Mouse (Mus musculus): ENCODE measurements at regions not wholly inside any gene's neighbourhood (a gene's known extent, or its start where the extent isn't known, plus 50 kb on each side); places are given as distances from the start of the nearest gene placed in this dataset.

- 21% methylated on average over 7 of the region's 7 CpGs for WGBS
- ATAC-seq (ENCODE audit: low FRiP score) (no peak), DNase-seq (ENCODE audit: low spot score) (peak; percentile 69)
- TF ChIP-seq CTCF (IDR thresholded peaks at IDR 0.05) = peak; percentile 80
- Histone ChIP-seq H3K27me3 (ENCODE audit: insufficient read depth, low read length) (no peaks in the 10 kb centered on the region), H3K9me3 (ENCODE audit: low read length) (no peaks in the 10 kb centered on the region), H3K4me1 (ENCODE audit: insufficient read depth, low read length) (no peaks in the 10 kb centered on the region), H3K27ac (ENCODE audit: low read depth, low read length) (no peak overlapping the region), H3K36me3 (ENCODE audit: insufficient read depth, low read length) (no peaks in the 10 kb centered on the region), H3K9ac (replicated peaks; ENCODE audit: low read length, poor library complexity, severe bottlenecking) (no peak overlapping the region), H3K4me2 (ENCODE audit: low read depth, low read length, poor library complexity, severe bottlenecking) (no peak overlapping the region), H3K4me3 (ENCODE audit: low read depth, low read length) (no peak overlapping the region)
Observed at GRCm38 (mm10) chr16:74801296-74801695, 389.7 kb upstream of the Robo2 start.

- WGBS = 72% methylated on average over 2 of the region's 2 CpGs
- no peak for ATAC-seq (ENCODE audit: low FRiP score)
Observed at GRCm38 (mm10) chr16:74796303-74796653, 384.7 kb upstream of the Robo2 start.

GRCm38 (mm10) chr16:74795360-74796302 is 384.0 kb upstream of the Robo2 start:
- Histone ChIP-seq H3K27ac (ENCODE audit: low read depth, low read length) (no peak overlapping the region), H3K36me3 (ENCODE audit: insufficient read depth, low read length) (no peaks in the 10 kb centered on the region), H3K27me3 (ENCODE audit: insufficient read depth, low read length) (no peaks in the 10 kb centered on the region), H3K9ac (replicated peaks; ENCODE audit: low read length, poor library complexity, severe bottlenecking) (no peak overlapping the region), H3K4me1 (ENCODE audit: insufficient read depth, low read length) (no peaks in the 10 kb centered on the region), H3K9me3 (ENCODE audit: low read length) (no peaks in the 10 kb centered on the region), H3K4me2 (ENCODE audit: low read depth, low read length, poor library complexity, severe bottlenecking) (no peak overlapping the region), H3K4me3 (ENCODE audit: low read depth, low read length) (no peak overlapping the region)
- DNase-seq (ENCODE audit: low spot score) (no peak), ATAC-seq (ENCODE audit: low FRiP score) (no peak)
- no peak for TF ChIP-seq CTCF (IDR thresholded peaks at IDR 0.05)
- 55% methylated on average over 5 of the region's 5 CpGs for WGBS

More at GRCm38 (mm10) chr16:74796303-74796653, 384.7 kb upstream of the Robo2 start:
- H3K4me2 ChIP-seq (ENCODE audit: low read depth, low read length, poor library complexity, severe bottlenecking) = no peak overlapping the region
- no peaks in the 10 kb centered on the region for H3K4me1 ChIP-seq (ENCODE audit: insufficient read depth, low read length)
- no peak for DNase-seq (ENCODE audit: low spot score)
- H3K27ac ChIP-seq (ENCODE audit: low read depth, low read length) = no peak overlapping the region
- no peaks in the 10 kb centered on the region for H3K9me3 ChIP-seq (ENCODE audit: low read length)
- H3K9ac ChIP-seq (replicated peaks; ENCODE audit: low read length, poor library complexity, severe bottlenecking) = no peak overlapping the region
- H3K36me3 ChIP-seq (ENCODE audit: insufficient read depth, low read length) = no peaks in the 10 kb centered on the region
- no peak overlapping the region for H3K4me3 ChIP-seq (ENCODE audit: low read depth, low read length)
- no peaks in the 10 kb centered on the region for H3K27me3 ChIP-seq (ENCODE audit: insufficient read depth, low read length)
- TF ChIP-seq CTCF (IDR thresholded peaks at IDR 0.05) = no peak

- ATAC-seq (ENCODE audit: low FRiP score) (no peak), DNase-seq (ENCODE audit: low spot score) (no peak)
- H3K27me3 ChIP-seq (ENCODE audit: insufficient read depth, low read length) = no peaks in the 10 kb centered on the region
- no peaks in the 10 kb centered on the region for H3K4me1 ChIP-seq (ENCODE audit: insufficient read depth, low read length)
- no peak overlapping the region for H3K4me3 ChIP-seq (ENCODE audit: low read depth, low read length)
- no peak for TF ChIP-seq CTCF (IDR thresholded peaks at IDR 0.05)
- H3K4me2 ChIP-seq (ENCODE audit: low read depth, low read length, poor library complexity, severe bottlenecking) = no peak overlapping the region
- no peak overlapping the region for H3K9ac ChIP-seq (replicated peaks; ENCODE audit: low read length, poor library complexity, severe bottlenecking)
- 81% methylated on average over 9 of the region's 9 CpGs for WGBS
- no peak overlapping the region for H3K27ac ChIP-seq (ENCODE audit: low read depth, low read length)
- H3K9me3 ChIP-seq (ENCODE audit: low read length) = no peaks in the 10 kb centered on the region
- no peaks in the 10 kb centered on the region for H3K36me3 ChIP-seq (ENCODE audit: insufficient read depth, low read length)
Observed at GRCm38 (mm10) chr16:74785365-74786119, 373.9 kb upstream of the Robo2 start.

- Histone ChIP-seq H3K4me3 (ENCODE audit: low read depth, low read length) (no peak overlapping the region), H3K9ac (replicated peaks; ENCODE audit: low read length, poor library complexity, severe bottlenecking) (no peak overlapping the region), H3K27ac (ENCODE audit: low read depth, low read length) (no peak overlapping the region), H3K9me3 (ENCODE audit: low read length) (no peaks in the 10 kb centered on the region), H3K4me2 (ENCODE audit: low read depth, low read length, poor library complexity, severe bottlenecking) (no peak overlapping the region), H3K4me1 (ENCODE audit: insufficient read depth, low read length) (no peaks in the 10 kb centered on the region), H3K36me3 (ENCODE audit: insufficient read depth, low read length) (no peaks in the 10 kb centered on the region), H3K27me3 (ENCODE audit: insufficient read depth, low read length) (no peaks in the 10 kb centered on the region)
- WGBS = 70% methylated on average over 2 of the region's 2 CpGs
- ATAC-seq (ENCODE audit: low FRiP score) (no peak), DNase-seq (ENCODE audit: low spot score) (no peak)
- no peak for TF ChIP-seq CTCF (IDR thresholded peaks at IDR 0.05)
Observed at GRCm38 (mm10) chr16:74780388-74780787, 368.8 kb upstream of the Robo2 start.

GRCm38 (mm10) chr16:74768264-74768663 is 356.6 kb upstream of the Robo2 start:
- Histone ChIP-seq H3K36me3 (ENCODE audit: insufficient read depth, low read length) (no peaks in the 10 kb centered on the region), H3K27me3 (ENCODE audit: insufficient read depth, low read length) (no peaks in the 10 kb centered on the region), H3K4me3 (ENCODE audit: low read depth, low read length) (no peak overlapping the region), H3K27ac (ENCODE audit: low read depth, low read length) (no peak overlapping the region), H3K9me3 (ENCODE audit: low read length) (no peaks in the 10 kb centered on the region), H3K4me1 (ENCODE audit: insufficient read depth, low read length) (no peaks in the 10 kb centered on the region), H3K4me2 (ENCODE audit: low read depth, low read length, poor library complexity, severe bottlenecking) (no peak overlapping the region), H3K9ac (replicated peaks; ENCODE audit: low read length, poor library complexity, severe bottlenecking) (no peak overlapping the region)
- no peak for ATAC-seq (ENCODE audit: low FRiP score)
- 89% methylated on average over 4 of the region's 4 CpGs for WGBS
- no peak for DNase-seq (ENCODE audit: low spot score)
- no peak for TF ChIP-seq CTCF (IDR thresholded peaks at IDR 0.05)

Measured in midbrain, postnatal 0 days (tissue).